Mouse (Mus musculus) MEL (cell line): ENCODE data around the gene Dis3l2. TPM values are rescaled to one million over a fixed set of nuclear protein-coding genes. Genes with fewer than 3 reads are reported as not detected.

ENCODE experiments used
- DNase-seq: peaks from one replicate; pipeline ENCODE4 v3.0.0; 2011; ENCODE audit warnings: low read depth, low spot score
- H3K27ac ChIP-seq: 2 replicates; pipeline ENCODE4 v1.5.1; 2012; ENCODE audit warnings: low read depth, mild to moderate bottlenecking, control low read depth, low read length, moderate library complexity; ENCODE audit not compliant: control insufficient read depth
- H3K27me3 ChIP-seq, 2 experiments: fragments of 150-350 bp in 1 of 2; sonication (generic) in 1 of 2; 2 replicates each; pipeline ENCODE4 v1.6.1; 2012; ENCODE audit warnings: low read length in 2 of 2, mild to moderate bottlenecking in 2 of 2, improper control_type of control experiment in 1 of 2, moderate library complexity in 1 of 2; ENCODE audit not compliant: insufficient read depth in 2 of 2, control insufficient read depth in 1 of 2
- H3K36me3 ChIP-seq, 2 experiments: 2 replicates each; pipeline ENCODE4 v1.6.1; 2012 to 2014; ENCODE audit warnings: low read length in 2 of 2, improper control_type of control experiment in 1 of 2, inconsistent platforms in 1 of 2, mild to moderate bottlenecking in 1 of 2; ENCODE audit not compliant: insufficient read depth in 2 of 2, control insufficient read depth in 1 of 2
- H3K4me1 ChIP-seq, 2 experiments: fragments of 150-350 bp in 1 of 2; sonication (generic) in 1 of 2; 2 replicates each; pipeline ENCODE4 v1.6.1; 2012; ENCODE audit warnings: low read length in 2 of 2, improper control_type of control experiment in 1 of 2, mild to moderate bottlenecking in 1 of 2; ENCODE audit not compliant: insufficient read depth in 2 of 2, control insufficient read depth in 1 of 2
- H3K4me3 ChIP-seq, 2 experiments: fragments of 150-350 bp in 1 of 2; sonication (generic) in 1 of 2; 2 replicates each; pipeline ENCODE4 v1.5.1; 2012; ENCODE audit warnings: low read depth in 2 of 2, low read length in 2 of 2, mild to moderate bottlenecking in 2 of 2, moderate library complexity in 2 of 2, control low read depth in 1 of 2, improper control_type of control experiment in 1 of 2; ENCODE audit not compliant: control insufficient read depth in 1 of 2, insufficient read depth in 1 of 2
- H3K79me2 ChIP-seq: 2 replicates; pipeline ENCODE4 v1.6.1; 2012; ENCODE audit warnings: mild to moderate bottlenecking, low read length, moderate library complexity; ENCODE audit not compliant: control insufficient read depth, poor library complexity, insufficient read depth
- H3K9ac ChIP-seq: 2 replicates; pipeline ENCODE4 v1.6.1; 2012; ENCODE audit warnings: low read depth, mild to moderate bottlenecking, control low read depth, low read length, moderate library complexity; ENCODE audit not compliant: control insufficient read depth, poor library complexity, severe bottlenecking
- H3K9me3 ChIP-seq: fragments of 150-350 bp; sonication (generic); replicated peaks from 2 replicates; pipeline ENCODE4 v1.6.1; 2012; ENCODE audit warnings: mild to moderate bottlenecking, low read length, improper control_type of control experiment, moderate library complexity; ENCODE audit not compliant: insufficient read depth
- BHLHE40 ChIP-seq: IDR thresholded peaks from 2 replicates; pipeline ENCODE4 v1.6.1; 2012; ENCODE audit warnings: low read depth, mild to moderate bottlenecking, inconsistent platforms, low read length, improper control_type of control experiment, borderline replicate concordance
- CHD1 ChIP-seq: IDR thresholded peaks from 2 replicates; pipeline ENCODE4 v1.6.1; 2012; ENCODE audit warnings: low read depth, mild to moderate bottlenecking, inconsistent platforms, low read length, improper control_type of control experiment
- CHD2 ChIP-seq: IDR thresholded peaks from 2 replicates; pipeline ENCODE4 v1.6.1; 2011; ENCODE audit warnings: low read length, improper control_type of control experiment
- E2F4 ChIP-seq: IDR thresholded peaks from 2 replicates; pipeline ENCODE4 v1.6.1; 2011; ENCODE audit warnings: low read depth, low read length, improper control_type of control experiment, borderline replicate concordance
- EP300 ChIP-seq, 2 experiments: IDR thresholded peaks; 2 replicates each; pipeline ENCODE4 v1.6.1; 2011; ENCODE audit warnings: improper control_type of control experiment in 2 of 2, low read length in 2 of 2, low read depth in 1 of 2, mild to moderate bottlenecking in 1 of 2
- ETS1 ChIP-seq: IDR thresholded peaks from 2 replicates; pipeline ENCODE4 v1.6.1; 2012; ENCODE audit warnings: low read depth, mild to moderate bottlenecking, inconsistent platforms, low read length, improper control_type of control experiment, moderate library complexity
- GATA1 ChIP-seq: IDR thresholded peaks from 2 replicates; pipeline ENCODE4 v1.6.1; 2011; ENCODE audit warnings: low read depth, low read length, improper control_type of control experiment
- HCFC1 ChIP-seq: IDR thresholded peaks from 2 replicates; pipeline ENCODE4 v1.6.1; 2012; ENCODE audit warnings: low read depth, mild to moderate bottlenecking, inconsistent platforms, low read length, improper control_type of control experiment, moderate library complexity
- JUND ChIP-seq: IDR thresholded peaks from 2 replicates; pipeline ENCODE4 v1.6.1; 2011; ENCODE audit warnings: low read depth, mild to moderate bottlenecking, improper control_type of control experiment, low read length
- KAT2A ChIP-seq: conservative IDR thresholded peaks from 2 replicates; pipeline ENCODE4 v1.6.1; 2012; ENCODE audit warnings: low read depth, low read length, improper control_type of control experiment, inconsistent platforms
- MAFK ChIP-seq: IDR thresholded peaks from 2 replicates; pipeline ENCODE4 v1.6.1; 2011; ENCODE audit warnings: low read depth, mild to moderate bottlenecking, low read length, improper control_type of control experiment, borderline replicate concordance
- MAX ChIP-seq: IDR thresholded peaks from 2 replicates; pipeline ENCODE4 v1.6.1; 2011; ENCODE audit warnings: low read length, improper control_type of control experiment
- MEF2A ChIP-seq: IDR thresholded peaks from 2 replicates; pipeline ENCODE4 v1.6.1; 2014; ENCODE audit warnings: low read depth, mild to moderate bottlenecking, inconsistent platforms, low read length, improper control_type of control experiment; ENCODE audit not compliant: poor library complexity, insufficient replicate concordance, severe bottlenecking; ENCODE audit errors: extremely low read depth
- MXI1 ChIP-seq: IDR thresholded peaks from 2 replicates; pipeline ENCODE4 v1.6.1; 2011; ENCODE audit warnings: mild to moderate bottlenecking, low read depth, low read length, improper control_type of control experiment
- MYB ChIP-seq: IDR thresholded peaks from 2 replicates; pipeline ENCODE4 v1.6.1; 2011; ENCODE audit warnings: mild to moderate bottlenecking, low read depth, low read length, improper control_type of control experiment
- NELFE ChIP-seq: IDR thresholded peaks from 2 replicates; pipeline ENCODE4 v1.6.1; 2011; ENCODE audit warnings: low read depth, low read length, improper control_type of control experiment
- NRF1 ChIP-seq: IDR thresholded peaks from 2 replicates; pipeline ENCODE4 v1.6.1; 2014; ENCODE audit warnings: low read depth, mild to moderate bottlenecking, inconsistent platforms, low read length, improper control_type of control experiment, moderate library complexity; ENCODE audit not compliant: poor library complexity, insufficient read depth, severe bottlenecking
- POLR2A ChIP-seq, 2 experiments: IDR thresholded peaks; 2 replicates each; pipeline ENCODE4 v1.6.1; 2011 to 2012; ENCODE audit warnings: low read length in 2 of 2, mild to moderate bottlenecking in 2 of 2, control low read depth in 1 of 2, improper control_type of control experiment in 1 of 2, low read depth in 1 of 2, moderate library complexity in 1 of 2; ENCODE audit not compliant: control insufficient read depth in 1 of 2, insufficient read depth in 1 of 2, poor library complexity in 1 of 2
- RAD21 ChIP-seq: IDR thresholded peaks from 2 replicates; pipeline ENCODE4 v1.6.1; 2011; ENCODE audit warnings: mild to moderate bottlenecking, low read depth, low read length, improper control_type of control experiment
- RCOR1 ChIP-seq: IDR thresholded peaks from 2 replicates; pipeline ENCODE4 v1.6.1; 2012; ENCODE audit warnings: low read depth, mild to moderate bottlenecking, inconsistent platforms, low read length, improper control_type of control experiment
- SIN3A ChIP-seq: IDR thresholded peaks from 2 replicates; pipeline ENCODE4 v1.6.1; 2012; ENCODE audit warnings: low read length, improper control_type of control experiment, inconsistent platforms
- SMC3 ChIP-seq: IDR thresholded peaks from 2 replicates; pipeline ENCODE4 v1.6.1; 2011; ENCODE audit warnings: low read depth, low read length, improper control_type of control experiment
- TCF12 ChIP-seq: IDR thresholded peaks from 2 replicates; pipeline ENCODE4 v1.6.1; 2014; ENCODE audit warnings: low read depth, mild to moderate bottlenecking, inconsistent platforms, low read length, improper control_type of control experiment, moderate library complexity
- ZNF384 ChIP-seq: IDR thresholded peaks from 2 replicates; pipeline ENCODE4 v1.6.1; 2012; ENCODE audit warnings: low read depth, mild to moderate bottlenecking, inconsistent platforms, low read length, improper control_type of control experiment
- polyA plus RNA-seq, 2 experiments: library from polyadenylated mRNA; stranded (reverse) in 1 of 2; unstranded in 1 of 2; fragments of >175 nt in 1 of 2; fragments of >200 nt in 1 of 2; gene quantifications; 2 replicates each; pipeline versions ENCODE4 v1.2.1 to v1.2.4; 2012; ENCODE audit warnings: low replicate concordance in 2 of 2, low read depth in 1 of 2; ENCODE audit not compliant: insufficient read length in 2 of 2, insufficient read depth in 1 of 2, missing spikeins in 1 of 2
- total RNA-seq: library from RNA; depleted of rRNA; stranded (reverse); fragments of 300-350 nt; gene quantifications from 2 replicates; pipeline ENCODE4 v1.2.3, GENCODE M21; 2012

Dis3l2 gene
- total and polyA plus RNA-seq, 3 experiments = 16.9 to 17.3 TPM; not detected in 1

GRCm38 (mm10) chr1:86878743-86879142 is 175.1 kb downstream of the Dis3l2 start:
- H3K9ac ChIP-seq = no peak overlapping the region
- H3K79me2 ChIP-seq = no peaks in the 10 kb centered on the region
- no peak overlapping the region for H3K27ac ChIP-seq
- H3K4me3 ChIP-seq = no peak overlapping the region
- DNase-seq = no peak
- H3K27me3 ChIP-seq = no peaks in the 10 kb centered on the region
- H3K36me3 ChIP-seq = no peaks in the 10 kb centered on the region; a peak in 2 of 4 replicates
- H3K9me3 ChIP-seq = no peaks in the 10 kb centered on the region
- no peak for TF ChIP-seq E2F4
- no peak for TF ChIP-seq MAFK
- no peak for TF ChIP-seq POLR2A (IDR thresholded peaks at IDR 0.05; ENCODE audit: control insufficient read depth in 1 of 2, insufficient read depth in 1 of 2, low read depth in 1 of 2, low read length in 2 of 2, poor library complexity in 1 of 2)
- no peak for TF ChIP-seq EP300 (IDR thresholded peaks at IDR 0.05; ENCODE audit: low read depth in 1 of 2, low read length in 2 of 2)
- no peak for TF ChIP-seq ETS1
- TF ChIP-seq HCFC1 = no peak
- no peak for TF ChIP-seq SMC3
- no peak for TF ChIP-seq TCF12
- no peak for TF ChIP-seq SIN3A
- no peak for TF ChIP-seq NELFE
- H3K4me1 ChIP-seq = no peaks in the 10 kb centered on the region

GRCm38 (mm10) chr1:86879547-86879946 is 175.9 kb downstream of the Dis3l2 start:
- Histone ChIP-seq H3K27me3 (no peaks in the 10 kb centered on the region), H3K27ac (no peak overlapping the region)
- no peak for DNase-seq

More at GRCm38 (mm10) chr1:86879547-86879946, 175.9 kb downstream of the Dis3l2 start:
- H3K9ac ChIP-seq = no peak overlapping the region
- H3K4me3 ChIP-seq = no peak overlapping the region
- TF ChIP-seq MYB = no peak
- TF ChIP-seq BHLHE40 = no peak
- no peak for TF ChIP-seq NELFE
- TF ChIP-seq MAFK = no peak
- TF ChIP-seq MXI1 = no peak
- no peak for TF ChIP-seq RCOR1
- TF ChIP-seq KAT2A = no peak
- no peak for TF ChIP-seq EP300 (IDR thresholded peaks at IDR 0.05; ENCODE audit: low read depth in 1 of 2, low read length in 2 of 2)
- TF ChIP-seq TCF12 = no peak
- no peak for TF ChIP-seq ZNF384
- TF ChIP-seq NRF1 = no peak
- TF ChIP-seq MEF2A = no peak
- no peak for TF ChIP-seq CHD1
- no peak for TF ChIP-seq JUND
- no peak for TF ChIP-seq MAX
- no peak for TF ChIP-seq HCFC1
- TF ChIP-seq CHD2 = no peak
- no peak for TF ChIP-seq GATA1
- TF ChIP-seq RAD21 = no peak
- no peaks in the 10 kb centered on the region for H3K79me2 ChIP-seq
- H3K4me1 ChIP-seq = no peaks in the 10 kb centered on the region
- peaks cover 0 to 1% of the 10 kb centered on the region in 2 experiments; a peak in 3 of 4 replicates for H3K36me3 ChIP-seq
- no peaks in the 10 kb centered on the region for H3K9me3 ChIP-seq
